Comparison of ENCODE assay signal across 9 mouse cellular contexts in the genomic region with DNA sequence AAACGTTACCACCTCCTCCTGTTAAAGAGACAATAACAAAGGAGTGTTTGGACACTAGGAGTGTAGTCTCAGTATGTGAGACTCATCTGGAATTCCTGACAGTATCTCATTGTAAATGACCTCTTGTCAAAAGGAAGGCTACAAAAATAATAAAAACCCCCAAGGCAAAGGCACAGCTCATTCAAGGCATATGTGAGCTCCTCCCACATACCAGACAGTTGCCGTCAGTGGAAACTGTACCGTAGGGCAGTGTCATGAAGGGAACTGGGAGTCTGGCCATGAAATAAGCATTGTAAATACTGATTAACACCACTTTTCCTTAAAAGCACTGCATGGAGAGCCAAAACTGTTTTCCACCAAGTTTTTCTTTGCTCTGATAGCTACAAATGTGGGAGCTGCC. TPM values are rescaled to one million over a fixed set of nuclear protein-coding genes. Genes with fewer than 3 reads are reported as not detected.
DNase-seq lines count a peak whose midpoint lies in the region; ATAC-seq lines count a peak whose summit lies in the region.
"Had no signal": no experiment of that assay in that cellular context is flagged by ENCODE, and none has a peak within 500 bp of the region (broad histone marks: within the 10 kb centered on the region; RNA-seq: fewer than 3 reads in every experiment).

No protein-coding gene starts in this region.

- DNase-seq in cerebellum, adult 11-12 months = peak; percentile 1
- peak; percentile 95 for DNase-seq in adipocyte (ENCODE audit: low spot score)
- DNase-seq in kidney, postnatal 14 days = peak; percentile 82
- no peak for DNase-seq in spleen, postnatal 36 days (ENCODE audit: low spot score in 2 of 2)
- no peak for DNase-seq in left cerebral cortex, postnatal 14 days (ENCODE audit: low spot score in 2 of 2)

- H3K36me3 ChIP-seq in heart, embryonic 12.5 days = 0 out of 2 replicates have a peak, but pooled peaks cover 2% of the 10 kb centered on the region
- H3K36me3 ChIP-seq in neural tube, embryonic 15.5 days = no peaks in the 10 kb centered on the region

- peak overlapping the region; percentile 83 for H3K27ac ChIP-seq in heart, embryonic 12.5 days (ENCODE audit: poor library complexity, severe bottlenecking)
- H3K27ac ChIP-seq in neural tube, embryonic 15.5 days (replicated peaks) = peak overlapping the region; percentile 62

- ATAC-seq in cerebellum, adult (ENCODE audit: insufficient number of reproducible peaks, low FRiP score, low TSS enrichment) = no peak
- ATAC-seq in heart, embryonic 12.5 days (ENCODE audit: insufficient number of reproducible peaks, low FRiP score) = peak; percentile 79
- no peak for ATAC-seq in neural tube, embryonic 15.5 days (ENCODE audit: low FRiP score)

- H3K9ac ChIP-seq in heart, embryonic 12.5 days = no peak overlapping the region
- no peak overlapping the region for H3K9ac ChIP-seq in neural tube, embryonic 15.5 days (replicated peaks)

- WGBS in heart, embryonic 12.5 days = 19% methylated on average over 3 of the region's 3 CpGs
- WGBS in neural tube, embryonic 15.5 days = 18% methylated on average over 3 of the region's 3 CpGs

- intact Hi-C loops in left cerebral cortex, postnatal 14 days (cut with DNase I) = no loop called here

- H3K4me2 ChIP-seq in heart, embryonic 12.5 days = no peak overlapping the region
- H3K4me2 ChIP-seq in neural tube, embryonic 15.5 days = no peak overlapping the region

- peaks cover 80% of the 10 kb centered on the region for H3K4me1 ChIP-seq in heart, embryonic 12.5 days (replicated peaks)
- H3K4me1 ChIP-seq in neural tube, embryonic 15.5 days = peaks cover 46% of the 10 kb centered on the region

- no peaks in the 10 kb centered on the region for H3K27me3 ChIP-seq in heart, embryonic 12.5 days (replicated peaks)
- H3K27me3 ChIP-seq in neural tube, embryonic 15.5 days (replicated peaks) = no peaks in the 10 kb centered on the region

- H3K4me3 ChIP-seq in heart, embryonic 12.5 days = no peak overlapping the region
- no peak overlapping the region for H3K4me3 ChIP-seq in neural tube, embryonic 15.5 days (replicated peaks)
- H3K4me3 ChIP-seq: erythroblast, embryonic 14.5 days had no signal

- no peaks in the 10 kb centered on the region for H3K9me3 ChIP-seq in heart, embryonic 12.5 days (replicated peaks)
- H3K9me3 ChIP-seq in neural tube, embryonic 15.5 days (replicated peaks) = no peaks in the 10 kb centered on the region

RNA-seq across cellular contexts. Expression of gene Sgms1, which starts 43.3 kb away (rescaled TPM):
- 45.0 and 49.9 TPM in 2 replicates for polyA plus RNA-seq in heart, embryonic 12.5 days (2016; fragmentation: Nextera tagmentation; extraction: Ambion mirVana)
- 24.6 and 26.3 TPM in 2 replicates for polyA plus RNA-seq in neural tube, embryonic 15.5 days (2015; fragmentation: Nextera tagmentation; extraction: Ambion mirVana)
- total RNA-seq in left cerebral cortex, postnatal 14 days (2021) = 10 to 100 TPM; 34.3 to 50.0 TPM

Comparison
In these comparisons a context has a peak if more than half of its experiments do, and no peak if none do; other contexts are left out.
1. DNase-seq: peak in cerebellum, adult 11-12 months (single experiment), adipocyte (single experiment) and kidney, postnatal 14 days (single experiment); none in spleen, postnatal 36 days (0 of 2) and left cerebral cortex, postnatal 14 days (0 of 2).